Mouse (Mus musculus): ENCODE measurements around the gene Tbc1d10a. TPM values are rescaled to one million over a fixed set of nuclear protein-coding genes. Genes with fewer than 3 reads are reported as not detected.

Tbc1d10a gene
- 10 to 100 TPM; 28.6 TPM for total RNA-seq (2021)

- DNase-seq, result peak; percentile 97 to 98
Measured at GRCm38 (mm10) chr11:4186486-4187317, at the start of gene Tbc1d10a. Tbc1d10a (plus strand) TSS chr11:4186789.

GRCm38 (mm10) chr11:4138964-4139363, 47.6 kb upstream of the Tbc1d10a start:
- no peak for DNase-seq

- no peak for DNase-seq
Measured at GRCm38 (mm10) chr11:4141505-4141904, 45.1 kb upstream of the Tbc1d10a start.

GRCm38 (mm10) chr11:4142352-4142751, 44.2 kb upstream of the Tbc1d10a start:
- DNase-seq, result no peak

GRCm38 (mm10) chr11:4143281-4144062, 43.1 kb upstream of the Tbc1d10a start:
- no peak for DNase-seq

- DNase-seq, result no peak
Measured at GRCm38 (mm10) chr11:4146381-4146780, 40.2 kb upstream of the Tbc1d10a start.

GRCm38 (mm10) chr11:4147098-4147497, 39.5 kb upstream of the Tbc1d10a start:
- no peak for DNase-seq

GRCm38 (mm10) chr11:4148120-4148519, 38.5 kb upstream of the Tbc1d10a start:
- no peak for DNase-seq

- no peak for DNase-seq
Measured at GRCm38 (mm10) chr11:4148536-4149156, 37.9 kb upstream of the Tbc1d10a start.

- no peak for DNase-seq
Measured at GRCm38 (mm10) chr11:4149886-4150285, 36.7 kb upstream of the Tbc1d10a start.

- no peak for DNase-seq
Measured at GRCm38 (mm10) chr11:4153694-4154093, 32.9 kb upstream of the Tbc1d10a start.

GRCm38 (mm10) chr11:4155641-4156040, 30.9 kb upstream of the Tbc1d10a start:
- DNase-seq, result no peak

GRCm38 (mm10) chr11:4158676-4159075, 27.9 kb upstream of the Tbc1d10a start:
- DNase-seq, result no peak

- DNase-seq, result peak; percentile 92 to 93
Measured at GRCm38 (mm10) chr11:4159808-4160708, 26.5 kb upstream of the Tbc1d10a start, which contains the start of the genes Ccdc157 and Sf3a1. Ccdc157 (minus strand) TSS chr11:4160293. Sf3a1 (plus strand) TSS chr11:4160350.

- no peak for DNase-seq
Measured at GRCm38 (mm10) chr11:4160758-4161480, 25.7 kb upstream of the Tbc1d10a start.

- no peak for DNase-seq
Measured at GRCm38 (mm10) chr11:4164701-4165100, 21.9 kb upstream of the Tbc1d10a start.

- no peak for DNase-seq
Measured at GRCm38 (mm10) chr11:4166467-4167090, 20.0 kb upstream of the Tbc1d10a start.

GRCm38 (mm10) chr11:4174586-4174985, 12.0 kb upstream of the Tbc1d10a start:
- DNase-seq, result peak; percentile 52 to 73

GRCm38 (mm10) chr11:4177716-4178115, 8.9 kb upstream of the Tbc1d10a start:
- no peak for DNase-seq

- no peak for DNase-seq
Measured at GRCm38 (mm10) chr11:4182061-4182460, 4.5 kb upstream of the Tbc1d10a start.

- no peak for DNase-seq
Measured at GRCm38 (mm10) chr11:4183511-4183910, 3.1 kb upstream of the Tbc1d10a start.
